Mouse (Mus musculus): ENCODE results near the gene Cd300e. TPM values are rescaled to one million over a fixed set of nuclear protein-coding genes. Genes with fewer than 3 reads are reported as not detected.

Cd300e gene
- polyA plus RNA-seq, 1 experiment from 2014 or later: not detected

GRCm38 (mm10) chr11:115101615-115102051 is 39.7 kb upstream of the Cd300e start:
- no peaks in the 10 kb centered on the region for H3K4me1 ChIP-seq (ENCODE audit: control insufficient read depth, insufficient read depth, low read length)
- no peak overlapping the region for H3K27ac ChIP-seq (ENCODE audit: low read depth, low read length)
- H3K36me3 ChIP-seq (ENCODE audit: control insufficient read depth, insufficient read depth, low read length): no peaks in the 10 kb centered on the region
- H3K9ac ChIP-seq (ENCODE audit: low read depth, low read length): no peak overlapping the region
- 37% methylated on average over 6 of the region's 6 CpGs for WGBS
- H3K9me3 ChIP-seq (ENCODE audit: control insufficient read depth, low read length): no peaks in the 10 kb centered on the region
- H3K4me3 ChIP-seq (ENCODE audit: low read length): no peak overlapping the region
- no peak for ATAC-seq (ENCODE audit: low FRiP score, low TSS enrichment)
- H3K4me2 ChIP-seq (replicated peaks; ENCODE audit: low read depth, low read length): no peak overlapping the region
- H3K27me3 ChIP-seq (ENCODE audit: control insufficient read depth, insufficient read depth, low read length): no peaks in the 10 kb centered on the region; the same call in 1 of the 2 replicates

- H3K4me1 ChIP-seq (ENCODE audit: control insufficient read depth, insufficient read depth, low read length): no peaks in the 10 kb centered on the region
- no peaks in the 10 kb centered on the region for H3K36me3 ChIP-seq (ENCODE audit: control insufficient read depth, insufficient read depth, low read length)
- H3K4me3 ChIP-seq (ENCODE audit: low read length): no peak overlapping the region
- H3K27ac ChIP-seq (ENCODE audit: low read depth, low read length): no peak overlapping the region
- no peaks in the 10 kb centered on the region for H3K9me3 ChIP-seq (ENCODE audit: control insufficient read depth, low read length)
- H3K9ac ChIP-seq (ENCODE audit: low read depth, low read length): no peak overlapping the region
- H3K27me3 ChIP-seq (ENCODE audit: control insufficient read depth, insufficient read depth, low read length): no peaks in the 10 kb centered on the region; the same call in 1 of the 2 replicates
- H3K4me2 ChIP-seq (replicated peaks; ENCODE audit: low read depth, low read length): no peak overlapping the region
- ATAC-seq (ENCODE audit: low FRiP score, low TSS enrichment): no peak
- WGBS: 43% methylated on average over 7 of the region's 7 CpGs
These were observed 38.8 kb upstream of the Cd300e start for GRCm38 (mm10) chr11:115100741-115101140.

GRCm38 (mm10) chr11:115100032-115100621 is 38.1 kb upstream of the Cd300e start:
- no peaks in the 10 kb centered on the region for H3K4me1 ChIP-seq (ENCODE audit: control insufficient read depth, insufficient read depth, low read length)
- no peak overlapping the region for H3K4me2 ChIP-seq (replicated peaks; ENCODE audit: low read depth, low read length)
- no peak for ATAC-seq (ENCODE audit: low FRiP score, low TSS enrichment)
- no peaks in the 10 kb centered on the region for H3K36me3 ChIP-seq (ENCODE audit: control insufficient read depth, insufficient read depth, low read length)
- H3K9ac ChIP-seq (ENCODE audit: low read depth, low read length): no peak overlapping the region
- H3K27ac ChIP-seq (ENCODE audit: low read depth, low read length): no peak overlapping the region
- 62% methylated on average over 5 of the region's 5 CpGs for WGBS
- no peaks in the 10 kb centered on the region; the same call in 1 of the 2 replicates for H3K27me3 ChIP-seq (ENCODE audit: control insufficient read depth, insufficient read depth, low read length)
- H3K9me3 ChIP-seq (ENCODE audit: control insufficient read depth, low read length): no peaks in the 10 kb centered on the region
- H3K4me3 ChIP-seq (ENCODE audit: low read length): no peak overlapping the region

DNA sequence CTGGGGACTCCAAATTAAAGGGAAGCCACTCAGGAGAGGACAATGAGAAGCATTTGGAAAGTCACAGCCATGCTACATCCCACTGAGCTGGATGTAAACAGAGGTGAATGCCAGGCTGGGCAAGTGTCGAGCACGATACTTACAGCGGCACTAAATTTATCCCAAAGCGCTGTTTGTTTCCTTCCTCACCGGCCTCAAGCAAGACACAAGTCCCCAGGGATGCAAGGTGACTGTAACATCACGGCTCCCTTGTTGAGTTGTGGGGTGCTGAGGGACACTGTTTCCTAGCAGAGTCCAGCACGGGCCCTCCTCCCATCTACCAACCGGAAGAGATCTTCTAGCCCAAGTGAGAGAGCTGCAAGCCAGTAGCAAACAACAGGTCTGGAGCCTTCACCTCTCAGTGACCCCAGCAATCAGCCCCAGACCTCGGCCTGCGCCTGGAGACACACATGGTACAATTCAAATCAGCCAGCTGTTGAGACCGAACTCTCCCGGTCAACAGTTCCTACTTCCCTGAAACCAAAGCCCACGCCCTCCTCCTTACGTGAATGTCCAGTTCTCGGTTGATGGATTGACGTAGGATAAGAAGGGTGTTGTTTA is 37.4 kb upstream of the Cd300e start:
- 34% methylated on average over 16 of the region's 16 CpGs for WGBS
- ATAC-seq (ENCODE audit: low FRiP score, low TSS enrichment): no peak
- no peak overlapping the region for H3K4me2 ChIP-seq (replicated peaks; ENCODE audit: low read depth, low read length)
- no peak overlapping the region for H3K27ac ChIP-seq (ENCODE audit: low read depth, low read length)
- no peaks in the 10 kb centered on the region for H3K4me1 ChIP-seq (ENCODE audit: control insufficient read depth, insufficient read depth, low read length)
- H3K4me3 ChIP-seq (ENCODE audit: low read length): no peak overlapping the region
- no peaks in the 10 kb centered on the region; the same call in 1 of the 2 replicates for H3K27me3 ChIP-seq (ENCODE audit: control insufficient read depth, insufficient read depth, low read length)
- H3K9ac ChIP-seq (ENCODE audit: low read depth, low read length): no peak overlapping the region
- no peaks in the 10 kb centered on the region for H3K9me3 ChIP-seq (ENCODE audit: control insufficient read depth, low read length)
- no peaks in the 10 kb centered on the region for H3K36me3 ChIP-seq (ENCODE audit: control insufficient read depth, insufficient read depth, low read length)

GRCm38 (mm10) chr11:115098203-115098932 is 36.4 kb upstream of the Cd300e start:
- Histone ChIP-seq H3K4me1 (ENCODE audit: control insufficient read depth, insufficient read depth, low read length) (no peaks in the 10 kb centered on the region), H3K27me3 (ENCODE audit: control insufficient read depth, insufficient read depth, low read length) (no peaks in the 10 kb centered on the region; the same call in 1 of the 2 replicates), H3K4me3 (ENCODE audit: low read length) (no peak overlapping the region), H3K9ac (ENCODE audit: low read depth, low read length) (no peak overlapping the region), H3K4me2 (replicated peaks; ENCODE audit: low read depth, low read length) (no peak overlapping the region), H3K27ac (ENCODE audit: low read depth, low read length) (no peak overlapping the region), H3K36me3 (ENCODE audit: control insufficient read depth, insufficient read depth, low read length) (no peaks in the 10 kb centered on the region), H3K9me3 (ENCODE audit: control insufficient read depth, low read length) (peaks cover 1% of the 10 kb centered on the region; the same call in 1 of the 2 replicates)
- 49% methylated on average over 10 of the region's 10 CpGs for WGBS
- no peak for ATAC-seq (ENCODE audit: low FRiP score, low TSS enrichment)

DNA sequence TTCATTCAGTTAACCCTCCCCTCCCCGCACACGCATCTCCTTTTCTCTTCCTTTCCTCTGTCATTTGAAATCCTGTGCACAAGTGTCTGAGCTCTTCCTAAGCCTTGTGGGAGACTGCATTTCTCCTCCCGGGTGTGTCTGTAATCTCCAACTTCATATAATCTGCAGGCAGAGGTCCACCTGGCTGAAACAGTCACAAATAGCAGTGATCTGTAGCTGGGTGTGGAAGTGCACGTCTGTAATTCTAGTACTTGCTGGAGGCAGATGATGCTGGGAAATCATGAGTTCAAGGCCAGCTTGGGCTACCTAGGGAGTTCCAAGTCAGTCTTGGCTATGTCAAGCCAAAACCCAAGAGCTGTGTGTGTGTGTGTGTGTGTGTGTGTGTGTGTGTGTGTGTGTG is 30.2 kb upstream of the Cd300e start:
- ATAC-seq (ENCODE audit: low FRiP score, low TSS enrichment): no peak
- peaks cover 22% of the 10 kb centered on the region for H3K27me3 ChIP-seq (ENCODE audit: control insufficient read depth, insufficient read depth, low read length)
- 29% methylated on average over 4 of the region's 4 CpGs for WGBS
- no peaks in the 10 kb centered on the region for H3K36me3 ChIP-seq (ENCODE audit: control insufficient read depth, insufficient read depth, low read length)
- no peak overlapping the region for H3K27ac ChIP-seq (ENCODE audit: low read depth, low read length)
- no peak overlapping the region for H3K4me3 ChIP-seq (ENCODE audit: low read length)
- no peaks in the 10 kb centered on the region for H3K4me1 ChIP-seq (ENCODE audit: control insufficient read depth, insufficient read depth, low read length)
- peak overlapping the region; percentile 11; the same call in 1 of the 2 replicates for H3K4me2 ChIP-seq (replicated peaks; ENCODE audit: low read depth, low read length)
- no peak overlapping the region for H3K9ac ChIP-seq (ENCODE audit: low read depth, low read length)
- H3K9me3 ChIP-seq (ENCODE audit: control insufficient read depth, low read length): peaks cover 6% of the 10 kb centered on the region; the same call in 1 of the 2 replicates

- no peaks in the 10 kb centered on the region for H3K36me3 ChIP-seq (ENCODE audit: control insufficient read depth, insufficient read depth, low read length)
- peak; percentile 81 for ATAC-seq (ENCODE audit: low FRiP score, low TSS enrichment)
- no peak within 1 kb of the TSS for H3K27ac ChIP-seq (ENCODE audit: low read depth, low read length)
- peak within 1 kb of the TSS; percentile 11; the same call in 1 of the 2 replicates for H3K4me2 ChIP-seq (replicated peaks; ENCODE audit: low read depth, low read length)
- peaks cover 6% of the 10 kb centered on the region; the same call in 1 of the 2 replicates for H3K9me3 ChIP-seq (ENCODE audit: control insufficient read depth, low read length)
- H3K27me3 ChIP-seq (ENCODE audit: control insufficient read depth, insufficient read depth, low read length): peaks cover 22% of the 10 kb centered on the region
- H3K4me1 ChIP-seq (ENCODE audit: control insufficient read depth, insufficient read depth, low read length): no peaks in the 10 kb centered on the region
- H3K9ac ChIP-seq (ENCODE audit: low read depth, low read length): no peak within 1 kb of the TSS
- WGBS: 3% methylated on average over 36 of the region's 36 CpGs
- H3K4me3 ChIP-seq (ENCODE audit: low read length): peak within 1 kb of the TSS; percentile 9; the same call in 1 of the 2 replicates
These were observed 29.5 kb upstream of the Cd300e start, which contains the start of gene Rab37 for GRCm38 (mm10) chr11:115091362-115091901. TSS of gene Rab37 (plus strand) at chr11:115091431.

GRCm38 (mm10) chr11:115089853-115090252 is 27.9 kb upstream of the Cd300e start:
- Histone ChIP-seq H3K4me2 (replicated peaks; ENCODE audit: low read depth, low read length) (no peak overlapping the region), H3K27me3 (ENCODE audit: control insufficient read depth, insufficient read depth, low read length) (peaks cover 24% of the 10 kb centered on the region), H3K4me1 (ENCODE audit: control insufficient read depth, insufficient read depth, low read length) (no peaks in the 10 kb centered on the region), H3K9me3 (ENCODE audit: control insufficient read depth, low read length) (peaks cover 6% of the 10 kb centered on the region; the same call in 1 of the 2 replicates), H3K36me3 (ENCODE audit: control insufficient read depth, insufficient read depth, low read length) (no peaks in the 10 kb centered on the region), H3K4me3 (ENCODE audit: low read length) (no peak overlapping the region), H3K27ac (ENCODE audit: low read depth, low read length) (no peak overlapping the region), H3K9ac (ENCODE audit: low read depth, low read length) (no peak overlapping the region)
- no peak for ATAC-seq (ENCODE audit: low FRiP score, low TSS enrichment)
- 63% methylated on average over 6 of the region's 6 CpGs for WGBS

Data from kidney, embryonic 14.5 days (tissue).